Mouse (Mus musculus) erythroid progenitor cell, adult 5-6 weeks (primary cell): Measurements from ENCODE around the gene Plekhm1. TPM values are rescaled to one million over a fixed set of nuclear protein-coding genes. Genes with fewer than 3 reads are reported as not detected.

Experiments used
- ATAC-seq: replicated peaks from 2 replicates; pipeline ENCODE4 v1.8.0; 2016; ENCODE audit warnings: moderate number of reproducible peaks, mild to moderate bottlenecking, moderate TSS enrichment, inconsistent platforms; ENCODE audit not compliant: poor library complexity, low FRiP score, severe bottlenecking
- total RNA-seq, 2 experiments: library from RNA; stranded (forward) in 1 of 2; stranded (reverse) in 1 of 2; fragments of 150-400 nt in 1 of 2; fragments of 186-747, 209-891 nt in 1 of 2; gene quantifications; 2 replicates each; pipeline versions ENCODE4 v1.2.3 to v1.2.4; 2015 to 2017; ENCODE audit warnings: low replicate concordance in 2 of 2

Gene Plekhm1
- total RNA-seq, 2 experiments from 2014 or later, result 4.2 to 15.1 TPM

GRCm38 (mm10) chr11:103363214-103364148 lies 49.0 kb downstream of the Plekhm1 start, which contains the start of gene Arhgap27:
Gene Arhgap27, minus strand, starts transcription at chr11:103363692.
- ATAC-seq, result no peak

- ATAC-seq, result no peak
These were observed 49.8 kb downstream of the Plekhm1 start for GRCm38 (mm10) chr11:103362521-103363181.

GRCm38 (mm10) chr11:103362054-103362432 lies 50.4 kb downstream of the Plekhm1 start:
- no peak for ATAC-seq

GRCm38 (mm10) chr11:103361396-103362053 lies 51.0 kb downstream of the Plekhm1 start:
- no peak for ATAC-seq

GRCm38 (mm10) chr11:103360661-103361081 lies 51.8 kb downstream of the Plekhm1 start:
- no peak for ATAC-seq

- ATAC-seq, result no peak
These were observed 52.4 kb downstream of the Plekhm1 start for GRCm38 (mm10) chr11:103359841-103360641.

GRCm38 (mm10) chr11:103359122-103359521 lies 53.4 kb downstream of the Plekhm1 start:
- no peak for ATAC-seq

GRCm38 (mm10) chr11:103358316-103358715 lies 54.2 kb downstream of the Plekhm1 start:
- no peak for ATAC-seq

- ATAC-seq, result no peak
These were observed 54.8 kb downstream of the Plekhm1 start for GRCm38 (mm10) chr11:103357710-103358109.

GRCm38 (mm10) chr11:103356938-103357670 lies 55.4 kb downstream of the Plekhm1 start:
- no peak for ATAC-seq

- ATAC-seq, result no peak
These were observed 56.4 kb downstream of the Plekhm1 start for GRCm38 (mm10) chr11:103356032-103356571.

GRCm38 (mm10) chr11:103355251-103355650 lies 57.2 kb downstream of the Plekhm1 start:
- ATAC-seq, result no peak

GRCm38 (mm10) chr11:103354033-103354432 lies 58.5 kb downstream of the Plekhm1 start:
- ATAC-seq, result no peak

- no peak for ATAC-seq
These were observed 60.2 kb downstream of the Plekhm1 start for GRCm38 (mm10) chr11:103352239-103352814.

GRCm38 (mm10) chr11:103350711-103351315 lies 61.7 kb downstream of the Plekhm1 start:
- no peak for ATAC-seq

- ATAC-seq, result no peak
These were observed 62.8 kb downstream of the Plekhm1 start for GRCm38 (mm10) chr11:103349699-103350098.

- ATAC-seq, result no peak
These were observed 65.8 kb downstream of the Plekhm1 start for GRCm38 (mm10) chr11:103346657-103347056.

- ATAC-seq, result no peak
These were observed 66.3 kb downstream of the Plekhm1 start for GRCm38 (mm10) chr11:103346236-103346635.
